Mouse (Mus musculus): ENCODE results near the gene Ahcyl2. TPM values are rescaled to one million over a fixed set of nuclear protein-coding genes. Genes with fewer than 3 reads are reported as not detected.

Ahcyl2 gene
- polyA plus RNA-seq, 1 experiment: 37.2 TPM

- no peak for TF ChIP-seq POLR2A (IDR thresholded peaks at IDR 0.05; ENCODE audit: insufficient read depth, low read length)
- TF ChIP-seq EP300 (IDR thresholded peaks at IDR 0.05; ENCODE audit: insufficient read depth, low read depth, low read length): no peak
- no peak for TF ChIP-seq CTCF (IDR thresholded peaks at IDR 0.05; ENCODE audit: low read depth, low read length)
- H3K4me1 ChIP-seq (ENCODE audit: control insufficient read depth, insufficient read depth, low read length): peaks cover 5% of the 10 kb centered on the region
- no peaks in the 10 kb centered on the region for H3K27me3 ChIP-seq (ENCODE audit: control insufficient read depth, insufficient read depth, low read length, poor library complexity, severe bottlenecking)
- H3K36me3 ChIP-seq (ENCODE audit: control insufficient read depth, insufficient read depth, low read length, poor library complexity, severe bottlenecking): no peaks in the 10 kb centered on the region
- H3K4me3 ChIP-seq (ENCODE audit: low read depth, low read length): no peak overlapping the region
- H3K9ac ChIP-seq (ENCODE audit: low read depth, poor library complexity, severe bottlenecking): no peak overlapping the region
- no peaks in the 10 kb centered on the region for H3K9me3 ChIP-seq (replicated peaks; ENCODE audit: control insufficient read depth, insufficient read depth, low read length, poor library complexity, severe bottlenecking)
- H3K27ac ChIP-seq (ENCODE audit: insufficient read depth, low read length): no peak overlapping the region
Measured at GRCm38 (mm10) chr6:29851873-29852272, 84.1 kb downstream of the Ahcyl2 start.

GRCm38 (mm10) chr6:29853213-29853899 lies 85.5 kb downstream of the Ahcyl2 start:
- Histone ChIP-seq H3K36me3 (ENCODE audit: control insufficient read depth, insufficient read depth, low read length, poor library complexity, severe bottlenecking) (no peaks in the 10 kb centered on the region), H3K27ac (ENCODE audit: insufficient read depth, low read length) (peak overlapping the region; percentile 3; the same call in 1 of the 2 replicates), H3K4me3 (ENCODE audit: low read depth, low read length) (no peak overlapping the region), H3K9me3 (replicated peaks; ENCODE audit: control insufficient read depth, insufficient read depth, low read length, poor library complexity, severe bottlenecking) (no peaks in the 10 kb centered on the region), H3K9ac (ENCODE audit: low read depth, poor library complexity, severe bottlenecking) (peak overlapping the region; percentile 49), H3K27me3 (ENCODE audit: control insufficient read depth, insufficient read depth, low read length, poor library complexity, severe bottlenecking) (no peaks in the 10 kb centered on the region), H3K4me1 (ENCODE audit: control insufficient read depth, insufficient read depth, low read length) (peaks cover 5% of the 10 kb centered on the region)
- TF ChIP-seq EP300 (IDR thresholded peaks at IDR 0.05; ENCODE audit: insufficient read depth, low read depth, low read length) (no peak), CTCF (IDR thresholded peaks at IDR 0.05; ENCODE audit: low read depth, low read length) (peak; percentile 75)

- peaks cover 5% of the 10 kb centered on the region for H3K4me1 ChIP-seq (ENCODE audit: control insufficient read depth, insufficient read depth, low read length)
- H3K4me3 ChIP-seq (ENCODE audit: low read depth, low read length): no peak overlapping the region
- H3K36me3 ChIP-seq (ENCODE audit: control insufficient read depth, insufficient read depth, low read length, poor library complexity, severe bottlenecking): no peaks in the 10 kb centered on the region
- no peaks in the 10 kb centered on the region for H3K27me3 ChIP-seq (ENCODE audit: control insufficient read depth, insufficient read depth, low read length, poor library complexity, severe bottlenecking)
- no peaks in the 10 kb centered on the region for H3K9me3 ChIP-seq (replicated peaks; ENCODE audit: control insufficient read depth, insufficient read depth, low read length, poor library complexity, severe bottlenecking)
- peak overlapping the region; percentile 49; the same call in 1 of the 2 replicates for H3K9ac ChIP-seq (ENCODE audit: low read depth, poor library complexity, severe bottlenecking)
- 0 out of 2 replicates have a peak overlapping the region, but pooled peaks have one; percentile 3 for H3K27ac ChIP-seq (ENCODE audit: insufficient read depth, low read length)
- TF ChIP-seq CTCF (IDR thresholded peaks at IDR 0.05; ENCODE audit: low read depth, low read length) (no peak), EP300 (IDR thresholded peaks at IDR 0.05; ENCODE audit: insufficient read depth, low read depth, low read length) (no peak), POLR2A (IDR thresholded peaks at IDR 0.05; ENCODE audit: insufficient read depth, low read length) (no peak)
Measured at GRCm38 (mm10) chr6:29853900-29854390, 86.1 kb downstream of the Ahcyl2 start.

- Histone ChIP-seq H3K36me3 (ENCODE audit: control insufficient read depth, insufficient read depth, low read length, poor library complexity, severe bottlenecking) (peaks cover 2% of the 10 kb centered on the region; the same call in 1 of the 2 replicates), H3K27me3 (ENCODE audit: control insufficient read depth, insufficient read depth, low read length, poor library complexity, severe bottlenecking) (no peaks in the 10 kb centered on the region), H3K4me1 (ENCODE audit: control insufficient read depth, insufficient read depth, low read length) (peaks cover 5% of the 10 kb centered on the region), H3K4me3 (ENCODE audit: low read depth, low read length) (no peak overlapping the region), H3K9ac (ENCODE audit: low read depth, poor library complexity, severe bottlenecking) (no peak overlapping the region), H3K27ac (ENCODE audit: insufficient read depth, low read length) (no peak overlapping the region), H3K9me3 (replicated peaks; ENCODE audit: control insufficient read depth, insufficient read depth, low read length, poor library complexity, severe bottlenecking) (peaks cover 6% of the 10 kb centered on the region; the same call in 1 of the 2 replicates)
- TF ChIP-seq CTCF (IDR thresholded peaks at IDR 0.05; ENCODE audit: low read depth, low read length) (no peak), POLR2A (IDR thresholded peaks at IDR 0.05; ENCODE audit: insufficient read depth, low read length) (no peak), EP300 (IDR thresholded peaks at IDR 0.05; ENCODE audit: insufficient read depth, low read depth, low read length) (no peak)
Measured at GRCm38 (mm10) chr6:29858619-29859018, 90.8 kb downstream of the Ahcyl2 start.

GRCm38 (mm10) chr6:29859344-29859743 lies 91.5 kb downstream of the Ahcyl2 start:
- Histone ChIP-seq H3K27me3 (ENCODE audit: control insufficient read depth, insufficient read depth, low read length, poor library complexity, severe bottlenecking) (no peaks in the 10 kb centered on the region), H3K9ac (ENCODE audit: low read depth, poor library complexity, severe bottlenecking) (no peak overlapping the region), H3K36me3 (ENCODE audit: control insufficient read depth, insufficient read depth, low read length, poor library complexity, severe bottlenecking) (peaks cover 2% of the 10 kb centered on the region; the same call in 1 of the 2 replicates), H3K4me3 (ENCODE audit: low read depth, low read length) (no peak overlapping the region), H3K4me1 (ENCODE audit: control insufficient read depth, insufficient read depth, low read length) (peaks cover 3% of the 10 kb centered on the region), H3K9me3 (replicated peaks; ENCODE audit: control insufficient read depth, insufficient read depth, low read length, poor library complexity, severe bottlenecking) (peaks cover 6% of the 10 kb centered on the region; the same call in 1 of the 2 replicates), H3K27ac (ENCODE audit: insufficient read depth, low read length) (no peak overlapping the region)
- TF ChIP-seq EP300 (IDR thresholded peaks at IDR 0.05; ENCODE audit: insufficient read depth, low read depth, low read length) (no peak), POLR2A (IDR thresholded peaks at IDR 0.05; ENCODE audit: insufficient read depth, low read length) (no peak), CTCF (IDR thresholded peaks at IDR 0.05; ENCODE audit: low read depth, low read length) (no peak)

GRCm38 (mm10) chr6:29860238-29860637 lies 92.4 kb downstream of the Ahcyl2 start:
- Histone ChIP-seq H3K9ac (ENCODE audit: low read depth, poor library complexity, severe bottlenecking) (no peak overlapping the region), H3K27ac (ENCODE audit: insufficient read depth, low read length) (no peak overlapping the region), H3K4me3 (ENCODE audit: low read depth, low read length) (no peak overlapping the region), H3K36me3 (ENCODE audit: control insufficient read depth, insufficient read depth, low read length, poor library complexity, severe bottlenecking) (peaks cover 2% of the 10 kb centered on the region), H3K27me3 (ENCODE audit: control insufficient read depth, insufficient read depth, low read length, poor library complexity, severe bottlenecking) (no peaks in the 10 kb centered on the region), H3K4me1 (ENCODE audit: control insufficient read depth, insufficient read depth, low read length) (peaks cover 3% of the 10 kb centered on the region), H3K9me3 (replicated peaks; ENCODE audit: control insufficient read depth, insufficient read depth, low read length, poor library complexity, severe bottlenecking) (peaks cover 6% of the 10 kb centered on the region; the same call in 1 of the 2 replicates)
- TF ChIP-seq CTCF (IDR thresholded peaks at IDR 0.05; ENCODE audit: low read depth, low read length) (peak; percentile 77), POLR2A (IDR thresholded peaks at IDR 0.05; ENCODE audit: insufficient read depth, low read length) (no peak)

All from ES-Bruce4 (cell line).